Mouse (Mus musculus) right cerebral cortex, postnatal 25 days (tissue): ENCODE measurements around the gene Pck2.

Experiments
- DNase-seq: peaks from one replicate; pipeline ENCODE4 v3.0.0; 2022

The Pck2 gene

DNA sequence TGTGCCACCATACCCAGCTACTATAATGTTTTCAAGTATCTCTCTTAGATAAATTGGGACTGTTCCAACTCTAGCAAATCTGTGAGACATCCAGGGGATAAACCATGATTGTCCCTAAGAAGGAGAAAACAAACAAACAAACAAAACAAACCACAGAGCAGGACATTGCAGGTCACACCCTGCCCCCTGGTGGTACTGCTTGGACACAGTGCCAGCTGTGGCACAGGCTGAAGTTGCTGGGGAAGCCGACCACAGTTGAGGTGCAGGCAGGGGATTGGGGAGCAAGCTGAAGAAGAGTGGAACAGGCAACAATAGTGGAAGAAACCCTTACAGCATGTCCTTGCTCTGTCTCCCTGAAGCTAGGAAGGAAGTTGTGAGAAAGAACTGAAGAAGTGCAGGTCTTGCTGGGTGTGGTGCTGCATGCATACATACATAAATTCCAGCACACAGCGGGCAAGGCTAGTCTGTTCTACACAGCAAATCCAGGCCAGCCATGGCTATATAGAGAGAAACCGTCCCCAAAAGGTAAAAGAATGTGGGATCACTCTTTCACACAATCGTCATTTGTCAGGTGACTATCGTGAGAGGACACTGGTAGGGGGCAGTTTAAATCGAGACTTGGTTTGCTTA is 3.8 kb upstream of the Pck2 start:
- no peak for DNase-seq

GRCm38 (mm10) chr14:55540787-55541321 is 788 bp downstream of the Pck2 start:
- peak; percentile 74 for DNase-seq

GRCm38 (mm10) chr14:55542268-55542667 is 2.2 kb downstream of the Pck2 start:
- DNase-seq = no peak

DNA sequence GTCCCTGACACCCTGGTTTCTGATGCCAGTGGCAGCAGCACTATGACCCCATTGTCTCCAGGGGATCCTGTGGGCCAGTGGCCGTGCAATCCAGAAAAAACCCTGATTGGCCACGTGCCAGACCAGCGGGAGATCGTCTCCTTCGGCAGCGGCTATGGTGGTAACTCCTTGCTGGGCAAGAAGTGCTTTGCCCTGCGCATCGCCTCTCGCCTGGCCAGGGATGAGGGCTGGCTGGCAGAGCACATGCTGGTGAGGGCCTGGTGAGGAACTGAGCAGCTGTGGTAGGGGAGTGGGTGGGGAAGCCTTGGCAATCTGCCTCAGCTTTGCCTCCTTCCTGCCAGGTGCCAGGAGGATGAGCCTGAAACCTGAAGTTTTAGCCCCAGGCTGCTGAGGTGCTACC is 4.3 kb downstream of the Pck2 start:
- no peak for DNase-seq

DNA sequence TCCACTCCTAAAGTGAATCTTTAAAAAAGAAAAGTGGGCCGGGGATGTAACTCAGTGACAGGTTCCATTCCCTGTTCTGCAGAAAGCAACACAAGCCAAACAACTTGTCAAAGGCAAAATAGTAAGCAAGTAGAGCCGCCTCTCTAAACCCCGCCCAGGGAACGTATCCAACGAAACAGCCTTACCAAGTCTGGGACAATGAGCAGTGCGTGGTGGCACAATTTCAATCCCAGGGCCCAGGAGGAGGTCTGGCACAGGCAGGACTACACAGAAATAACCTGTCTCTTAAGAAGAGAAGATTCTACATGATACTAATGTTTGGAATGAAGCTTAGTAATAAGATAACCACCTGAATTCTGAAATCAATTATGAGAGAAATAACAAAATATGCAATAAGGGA is 10.1 kb downstream of the Pck2 start:
- DNase-seq = no peak

GRCm38 (mm10) chr14:55551347-55551746 is 11.3 kb downstream of the Pck2 start:
- no peak for DNase-seq

- no peak for DNase-seq
Measured at GRCm38 (mm10) chr14:55551794-55552193, 11.7 kb downstream of the Pck2 start.

GRCm38 (mm10) chr14:55554635-55555034 is 14.6 kb downstream of the Pck2 start:
- no peak for DNase-seq

- DNase-seq = no peak
Measured at GRCm38 (mm10) chr14:55555788-55556187, 15.7 kb downstream of the Pck2 start.

GRCm38 (mm10) chr14:55557003-55557402 is 16.9 kb downstream of the Pck2 start:
- DNase-seq = peak; percentile 50

GRCm38 (mm10) chr14:55557587-55557986 is 17.5 kb downstream of the Pck2 start:
- no peak for DNase-seq

DNA sequence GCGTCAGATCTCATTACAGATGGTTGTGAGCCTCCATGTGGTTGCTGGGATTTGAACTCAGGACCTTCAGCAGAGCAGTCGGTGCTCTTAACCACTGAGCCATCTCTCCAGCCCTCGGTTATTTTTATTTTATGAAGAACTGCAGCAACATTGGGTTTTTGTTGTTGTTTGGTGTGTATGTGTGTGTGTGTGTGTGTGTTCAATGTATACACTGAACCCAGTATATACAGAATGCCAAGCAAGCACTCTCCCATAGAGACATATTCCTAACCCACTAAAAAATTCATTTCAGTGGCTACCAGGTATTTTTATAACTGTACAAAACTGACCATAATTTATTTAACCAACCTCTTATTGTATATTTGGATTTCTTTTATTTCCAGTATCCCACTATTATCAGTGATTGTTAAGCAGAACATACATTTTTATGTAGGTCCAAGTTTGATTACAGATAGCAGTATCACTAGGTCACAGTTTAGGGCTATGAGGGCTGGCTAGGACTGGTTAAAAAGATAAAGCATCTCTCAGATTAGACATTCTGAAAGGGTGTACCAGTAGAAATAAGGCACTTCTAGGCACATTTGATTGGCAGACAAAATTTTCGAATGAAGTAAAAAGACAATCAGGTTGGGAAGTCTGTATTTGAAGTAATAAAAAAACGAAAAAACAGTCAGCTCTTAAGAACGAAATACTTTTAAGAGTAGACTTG is 18.8 kb downstream of the Pck2 start:
- no peak for DNase-seq

GRCm38 (mm10) chr14:55559799-55560201 is 19.7 kb downstream of the Pck2 start, which contains the start of gene Dcaf11:
Dcaf11 (plus strand) TSS chr14:55560006.
- DNase-seq = peak; percentile 87

DNA sequence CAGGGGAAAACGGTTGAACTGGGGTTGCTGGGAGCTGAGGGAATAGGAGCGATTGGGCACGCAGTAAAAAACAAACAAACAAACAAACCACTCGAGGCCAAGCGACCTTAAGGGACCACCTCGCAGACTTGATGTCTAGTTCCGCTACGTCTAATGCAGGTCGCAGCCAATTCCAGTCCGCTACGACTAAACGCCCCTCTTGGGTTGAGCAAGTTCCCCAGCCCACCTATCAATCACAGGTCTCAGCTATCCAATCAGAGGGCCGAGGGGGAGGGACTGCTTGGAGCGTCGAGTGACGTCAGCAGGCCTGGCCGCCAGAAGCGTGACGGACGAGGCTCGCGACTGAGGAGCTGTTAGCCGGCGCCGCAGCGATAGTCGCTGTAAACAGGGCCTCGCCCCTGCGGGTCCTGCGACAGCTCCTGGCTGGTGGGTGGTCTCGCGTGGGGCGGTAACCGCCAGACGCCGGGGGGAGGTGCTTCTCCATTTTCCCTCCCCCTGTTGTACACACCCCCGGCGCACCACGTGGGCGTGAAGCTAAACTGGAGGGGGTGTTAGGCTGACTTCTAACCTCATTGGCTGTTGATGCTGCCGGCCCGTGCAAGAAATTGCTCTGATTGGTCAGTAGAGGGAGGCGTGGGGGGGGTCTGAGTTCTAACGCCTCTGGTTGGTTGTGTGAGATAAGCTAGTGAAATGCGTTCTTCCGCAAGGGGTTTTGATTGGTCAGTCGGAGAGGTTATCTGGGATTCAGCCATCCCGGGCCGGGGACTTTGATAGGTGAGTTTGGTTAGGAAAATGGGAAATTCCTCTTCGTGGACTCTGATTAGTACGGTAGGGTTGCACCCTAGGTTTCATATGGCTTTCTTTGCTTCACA is 20.4 kb downstream of the Pck2 start, which contains the start of gene A730061H03Rik:
TSS of gene A730061H03Rik (minus strand) at position 205 of the 872 bp plus-strand sequence.
- peak; percentile 98 for DNase-seq

- no peak for DNase-seq
Measured at GRCm38 (mm10) chr14:55561860-55562259, 21.8 kb downstream of the Pck2 start.

GRCm38 (mm10) chr14:55563249-55563648 is 23.2 kb downstream of the Pck2 start:
- DNase-seq = no peak

GRCm38 (mm10) chr14:55565748-55566147 is 25.7 kb downstream of the Pck2 start:
- DNase-seq = no peak

DNA sequence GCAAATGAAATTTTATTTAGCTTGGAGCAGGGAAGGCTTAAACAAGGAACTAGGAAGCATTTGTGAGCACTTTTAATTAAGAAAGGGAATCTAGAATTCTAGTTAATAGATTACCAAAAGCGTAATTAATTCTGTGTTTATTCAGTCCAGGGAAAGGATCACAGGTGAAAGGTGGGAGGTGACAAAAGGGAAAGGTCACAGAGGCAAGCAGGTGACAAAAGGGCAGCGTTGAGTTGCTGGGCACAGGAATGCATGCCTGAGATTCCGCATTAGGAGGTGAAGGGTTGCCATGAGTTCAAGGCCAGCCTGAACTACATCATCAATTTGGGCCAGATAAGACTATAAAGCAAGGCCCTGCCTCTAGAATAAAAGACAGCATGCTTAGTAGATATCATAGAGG is 27.4 kb downstream of the Pck2 start:
- DNase-seq = no peak

DNA sequence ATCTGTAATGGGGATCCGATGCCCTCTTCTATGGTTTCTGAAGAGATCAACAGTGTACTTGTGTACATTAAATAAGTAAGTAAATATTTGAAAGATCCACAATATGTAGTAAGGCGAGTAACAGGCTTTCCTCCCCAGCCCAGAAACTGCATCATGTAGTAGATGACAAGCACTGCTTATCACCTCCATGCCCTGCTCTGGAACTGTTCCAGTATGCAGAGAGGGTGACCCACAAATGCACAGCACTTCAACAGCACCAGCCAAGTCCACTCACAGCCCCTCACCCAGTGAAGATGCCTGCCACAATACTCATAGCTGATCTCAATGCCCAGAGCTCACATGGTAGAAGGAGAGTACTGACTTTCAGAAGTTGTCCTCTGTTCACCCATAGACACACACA is 30.5 kb downstream of the Pck2 start:
- no peak for DNase-seq

DNA sequence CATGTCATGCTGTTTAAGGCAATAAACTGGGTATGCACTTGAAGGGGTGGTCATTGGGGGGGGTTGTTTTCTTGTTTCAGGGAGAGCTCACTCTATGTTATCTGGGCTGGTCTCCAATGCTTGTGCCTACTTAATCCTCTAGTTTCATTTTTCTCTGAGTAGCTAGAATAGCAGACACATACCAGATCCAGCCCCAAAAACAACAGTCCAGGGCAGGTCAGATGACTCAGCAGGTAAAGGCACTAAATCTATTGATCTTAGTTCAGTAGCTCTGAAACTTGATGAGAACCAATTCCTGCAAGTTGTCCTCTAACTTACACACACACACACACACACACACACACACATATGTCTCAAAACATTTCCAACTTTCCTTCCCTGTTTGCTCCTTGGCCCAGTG is 31.7 kb downstream of the Pck2 start:
- no peak for DNase-seq

DNA sequence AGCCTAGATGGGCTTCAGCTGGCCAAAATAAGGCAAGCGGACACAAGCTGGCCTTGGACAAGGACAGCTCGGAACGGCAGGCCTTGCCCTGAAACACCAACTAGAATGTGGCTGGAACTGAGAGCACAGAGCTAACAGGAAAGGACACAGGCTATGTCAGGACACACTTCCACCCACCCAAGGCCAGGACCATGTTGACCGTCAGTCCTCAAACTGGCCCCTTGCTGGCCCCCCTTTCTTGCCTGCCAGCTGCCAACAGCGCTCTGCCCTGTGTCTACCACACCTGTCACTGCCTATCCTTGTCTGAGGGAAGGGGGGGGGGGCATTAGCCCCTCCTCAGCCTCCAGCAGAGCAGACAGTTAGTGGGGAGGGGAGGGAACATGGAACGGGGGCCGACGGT is 35.2 kb downstream of the Pck2 start, which contains the start of gene Fitm1:
TSS of gene Fitm1 (plus strand) at position 316 of the 400 bp plus-strand sequence.
- no peak for DNase-seq

GRCm38 (mm10) chr14:55575711-55576110 is 35.6 kb downstream of the Pck2 start:
- no peak for DNase-seq

- no peak for DNase-seq
Measured at GRCm38 (mm10) chr14:55576376-55576775, 36.3 kb downstream of the Pck2 start.
